Mouse (Mus musculus) heart, embryonic 14.5 days (tissue): Measurements from ENCODE around the gene Daam1. TPM values are rescaled to one million over a fixed set of nuclear protein-coding genes. Genes with fewer than 3 reads are reported as not detected.
A peak's percentile ranks its signal among the peaks of the same experiment; 100 is the strongest.

ENCODE experiments used
- ATAC-seq: fragments of 200-750 bp; cut with Nextera tagmentation; 2 replicates; pipeline ENCODE4 v1.8.0; 2017; ENCODE audit warnings: low read depth, moderate TSS enrichment; ENCODE audit not compliant: insufficient number of reproducible peaks, insufficient read depth, low FRiP score
- H3K27ac ChIP-seq, 2 experiments: fragments of 200-500 bp in 1 of 2; fragments of 300-500 bp in 1 of 2; sonication (generic) in 1 of 2; replicated peaks in 1 of 2; 2 replicates each; pipeline ENCODE4 v1.5.1; 2012 to 2014; ENCODE audit warnings: low read depth in 2 of 2, low read length in 2 of 2, control low read depth in 1 of 2, mild to moderate bottlenecking in 1 of 2, mixed read lengths in 1 of 2; ENCODE audit not compliant: control insufficient read depth in 1 of 2, insufficient read depth in 1 of 2
- H3K27me3 ChIP-seq: fragments of 300-500 bp; sonication (generic); 2 replicates; pipeline ENCODE4 v1.6.1; 2014; ENCODE audit warnings: mild to moderate bottlenecking, low read length, control low read depth; ENCODE audit not compliant: control insufficient read depth, insufficient read depth
- H3K36me3 ChIP-seq: fragments of 300-500 bp; sonication (generic); 2 replicates; pipeline ENCODE4 v1.6.1; 2014; ENCODE audit warnings: mild to moderate bottlenecking, control low read depth, low read length, mixed read lengths; ENCODE audit not compliant: control insufficient read depth, insufficient read depth
- H3K4me1 ChIP-seq, 2 experiments: fragments of 200-500 bp in 1 of 2; fragments of 300-500 bp in 1 of 2; sonication (generic) in 1 of 2; 2 replicates each; pipeline ENCODE4 v1.6.1; 2012 to 2014; ENCODE audit warnings: low read length in 2 of 2, control low read depth in 1 of 2, mixed read lengths in 1 of 2; ENCODE audit not compliant: control insufficient read depth in 2 of 2, insufficient read depth in 2 of 2
- H3K4me2 ChIP-seq: fragments of 300-500 bp; sonication (generic); 2 replicates; pipeline ENCODE4 v1.6.1; 2014; ENCODE audit warnings: mild to moderate bottlenecking, low read length
- H3K4me3 ChIP-seq, 2 experiments: fragments of 200-500 bp in 1 of 2; fragments of 300-500 bp in 1 of 2; sonication (generic) in 1 of 2; 2 replicates each; pipeline ENCODE4 v1.5.1; 2012 to 2014; ENCODE audit warnings: low read length in 2 of 2, mild to moderate bottlenecking in 2 of 2, control low read depth in 1 of 2, low read depth in 1 of 2, moderate library complexity in 1 of 2; ENCODE audit not compliant: control insufficient read depth in 1 of 2, insufficient read depth in 1 of 2
- H3K9ac ChIP-seq: fragments of 300-500 bp; sonication (generic); 2 replicates; pipeline ENCODE4 v1.6.1; 2014; ENCODE audit warnings: mild to moderate bottlenecking, low read length
- H3K9me3 ChIP-seq: fragments of 300-500 bp; sonication (generic); 2 replicates; pipeline ENCODE4 v1.6.1; 2016; ENCODE audit warnings: low read length, control low read depth; ENCODE audit not compliant: control insufficient read depth
- WGBS: fragments of 180-500 bp; shearing (Covaris S2); extraction: QIAGEN DNeasy Blood & Tissue Kit; methylation state at CpG from one replicate; pipeline ENCODE4 v1.1.7; 2014; 5-methylcytosine and 5-hydroxymethylcytosine counted together
- polyA plus RNA-seq: library from polyadenylated mRNA; unstranded; fragments of >200 nt; fragmentation: Nextera tagmentation; extraction: Ambion mirVana; gene quantifications from 2 replicates; pipeline ENCODE4 v1.2.1, GENCODE M21; 2014

Daam1 gene
- polyA plus RNA-seq, 1 experiment from 2014 or later: 33.3 TPM

- Histone ChIP-seq H3K9ac (no peak overlapping the region), H3K27me3 (no peaks in the 10 kb centered on the region), H3K27ac (peak overlapping the region; percentile 88), H3K4me3 (no peak overlapping the region), H3K9me3 (no peaks in the 10 kb centered on the region), H3K4me1 (peaks cover 46 to 70% of the 10 kb centered on the region in 2 experiments), H3K4me2 (no peak overlapping the region), H3K36me3 (peaks cover 76% of the 10 kb centered on the region)
- WGBS: 35% methylated on average over 5 of the region's 5 CpGs
- ATAC-seq: no peak
These were observed 150.9 kb downstream of the Daam1 start for GRCm38 (mm10) chr12:71981791-71982190.

GRCm38 (mm10) chr12:71983102-71983715 lies 152.3 kb downstream of the Daam1 start:
- no peak overlapping the region for H3K4me2 ChIP-seq
- peaks cover 37 to 56% of the 10 kb centered on the region in 2 experiments for H3K4me1 ChIP-seq
- no peak overlapping the region for H3K4me3 ChIP-seq
- peak overlapping the region; percentile 48; the same call in 1 of the 2 replicates for H3K9ac ChIP-seq
- peaks cover 75% of the 10 kb centered on the region for H3K36me3 ChIP-seq
- H3K9me3 ChIP-seq: no peaks in the 10 kb centered on the region
- no peaks in the 10 kb centered on the region for H3K27me3 ChIP-seq
- WGBS: 20% methylated on average over 10 of the region's 10 CpGs
- peak; percentile 33; the same call in 1 of the 2 replicates for ATAC-seq
- peak overlapping the region; percentile 14 to 88; a peak in 3 of 4 replicates for H3K27ac ChIP-seq

- Histone ChIP-seq H3K4me2 (no peak overlapping the region), H3K9me3 (no peaks in the 10 kb centered on the region), H3K36me3 (peaks cover 97% of the 10 kb centered on the region), H3K27me3 (no peaks in the 10 kb centered on the region), H3K4me1 (peaks cover 14 to 19% of the 10 kb centered on the region in 2 experiments), H3K4me3 (no peak overlapping the region), H3K9ac (no peak overlapping the region), H3K27ac (no peak overlapping the region)
- ATAC-seq: no peak
- WGBS: 93% methylated on average over 2 of the region's 2 CpGs
These were observed 156.3 kb downstream of the Daam1 start for GRCm38 (mm10) chr12:71987161-71987560.

DNA sequence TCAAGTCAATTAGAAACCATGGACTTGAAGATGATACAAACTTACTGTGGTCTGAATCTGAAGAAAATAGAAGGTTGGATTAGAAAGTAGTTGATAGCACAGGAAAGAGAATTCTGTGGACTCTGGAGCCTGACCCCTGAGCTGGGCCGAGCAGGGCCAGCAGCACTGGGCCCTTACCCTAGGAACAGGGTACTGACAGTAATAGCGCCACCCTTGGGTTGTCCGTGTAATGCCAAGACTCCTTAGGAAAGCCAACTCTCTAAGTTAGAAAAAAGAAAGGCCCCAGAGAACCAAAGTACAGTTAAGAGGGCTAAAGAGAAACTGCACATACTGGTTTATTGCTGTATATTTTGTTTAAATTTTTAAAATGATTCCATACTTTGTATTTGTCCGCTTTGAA lies 157.0 kb downstream of the Daam1 start:
- H3K4me1 ChIP-seq: peaks cover 8 to 12% of the 10 kb centered on the region in 2 experiments
- peaks cover 98% of the 10 kb centered on the region for H3K36me3 ChIP-seq
- H3K4me2 ChIP-seq: no peak overlapping the region
- ATAC-seq: no peak
- WGBS: 83% methylated on average over 4 of the region's 4 CpGs
- no peak overlapping the region for H3K9ac ChIP-seq
- no peaks in the 10 kb centered on the region for H3K27me3 ChIP-seq
- H3K27ac ChIP-seq: no peak overlapping the region
- H3K4me3 ChIP-seq: no peak overlapping the region
- H3K9me3 ChIP-seq: no peaks in the 10 kb centered on the region

DNA sequence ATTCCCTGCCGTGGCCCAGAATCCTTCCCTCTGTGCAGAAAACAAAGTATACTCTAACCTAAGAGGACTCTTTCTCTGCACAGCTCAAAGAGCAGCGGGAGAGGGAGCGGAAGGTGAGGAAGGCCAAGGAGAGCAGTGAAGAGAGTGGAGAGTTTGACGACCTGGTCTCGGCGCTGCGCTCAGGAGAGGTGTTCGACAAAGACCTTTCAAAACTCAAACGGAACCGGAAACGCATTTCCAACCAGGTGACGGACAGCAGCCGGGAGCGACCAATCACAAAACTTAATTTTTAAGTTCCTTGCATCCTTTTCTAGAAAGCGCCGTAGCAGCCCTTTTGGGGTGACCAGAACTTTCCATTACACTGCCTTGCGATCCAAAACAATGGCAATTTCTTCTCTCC lies 158.7 kb downstream of the Daam1 start:
- H3K4me2 ChIP-seq: no peak overlapping the region
- no peaks in the 10 kb centered on the region for H3K4me1 ChIP-seq
- no peak overlapping the region for H3K4me3 ChIP-seq
- H3K9ac ChIP-seq: no peak overlapping the region
- no peaks in the 10 kb centered on the region for H3K27me3 ChIP-seq
- H3K27ac ChIP-seq: no peak overlapping the region
- peaks cover 99% of the 10 kb centered on the region for H3K36me3 ChIP-seq
- 93% methylated on average over 17 of the region's 17 CpGs for WGBS
- H3K9me3 ChIP-seq: no peaks in the 10 kb centered on the region
- ATAC-seq: no peak

DNA sequence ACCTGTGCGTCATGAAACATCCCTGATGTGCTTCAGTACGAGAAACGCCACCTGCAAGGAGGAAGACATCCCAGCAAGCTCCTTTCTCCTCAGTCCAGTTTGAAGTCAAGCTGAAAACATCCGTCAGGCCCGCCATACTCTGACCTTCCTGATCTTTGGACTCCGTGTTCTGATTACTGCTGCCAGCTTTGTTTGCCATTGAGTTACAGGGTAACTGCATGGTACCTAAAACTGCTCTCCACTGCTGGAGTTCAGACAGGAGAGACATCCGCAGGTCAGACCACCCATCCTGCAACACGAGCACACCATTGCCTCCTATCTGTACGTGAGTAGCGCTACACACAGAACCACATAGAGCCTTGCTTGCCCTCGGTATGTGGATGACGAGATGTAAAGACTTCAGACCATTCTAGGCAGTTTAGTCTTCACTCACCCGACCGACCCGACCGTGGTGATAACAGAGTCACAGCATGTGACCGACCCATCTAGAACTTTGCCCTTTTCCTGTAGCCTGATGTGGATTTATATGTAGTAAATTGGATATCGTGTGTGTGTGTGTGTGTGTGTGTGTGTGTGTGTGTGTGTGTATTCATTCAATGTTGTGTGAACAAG lies 161.8 kb downstream of the Daam1 start:
- no peak overlapping the region for H3K27ac ChIP-seq
- peaks cover 3 to 9% of the 10 kb centered on the region in 2 experiments for H3K4me1 ChIP-seq
- H3K9me3 ChIP-seq: no peaks in the 10 kb centered on the region
- H3K9ac ChIP-seq: no peak overlapping the region
- no peak for ATAC-seq
- H3K27me3 ChIP-seq: no peaks in the 10 kb centered on the region
- no peak overlapping the region for H3K4me2 ChIP-seq
- WGBS: 94% methylated on average over 18 of the region's 18 CpGs
- H3K36me3 ChIP-seq: peaks cover 87% of the 10 kb centered on the region
- no peak overlapping the region for H3K4me3 ChIP-seq

DNA sequence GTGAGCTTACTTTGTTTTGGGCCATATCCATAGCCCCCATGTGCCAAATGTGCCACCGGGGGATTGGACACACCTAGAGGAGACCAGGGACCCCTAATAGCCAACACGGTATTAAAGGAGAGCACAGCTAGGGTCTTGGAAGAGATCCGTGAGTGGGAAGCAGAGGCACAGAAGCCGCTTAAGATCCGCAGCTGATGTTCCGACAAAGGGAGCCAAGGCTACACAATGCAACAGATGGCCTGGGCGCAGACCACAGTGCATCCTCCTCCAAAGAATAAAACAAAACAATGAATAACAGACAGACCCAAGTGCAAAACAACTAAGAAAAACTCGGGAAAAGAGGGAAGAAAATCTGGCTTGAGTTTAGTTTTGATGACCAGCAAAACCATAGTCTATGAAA lies 165.0 kb downstream of the Daam1 start:
- Histone ChIP-seq H3K4me3 (no peak overlapping the region), H3K27me3 (no peaks in the 10 kb centered on the region), H3K9me3 (no peaks in the 10 kb centered on the region), H3K36me3 (peaks cover 56% of the 10 kb centered on the region), H3K27ac (no peak overlapping the region), H3K9ac (no peak overlapping the region), H3K4me2 (no peak overlapping the region), H3K4me1 (peaks cover 13 to 25% of the 10 kb centered on the region in 2 experiments)
- WGBS: 81% methylated on average over 8 of the region's 8 CpGs
- no peak for ATAC-seq
